Mouse (Mus musculus) ovary, postnatal 36 days (tissue): Measurements from ENCODE around the gene Adamts2.

Source experiments
- DNase-seq: peaks from one replicate; pipeline ENCODE4 v3.0.0; 2022; ENCODE audit warnings: low spot score, mixed read lengths

The Adamts2 gene

DNA sequence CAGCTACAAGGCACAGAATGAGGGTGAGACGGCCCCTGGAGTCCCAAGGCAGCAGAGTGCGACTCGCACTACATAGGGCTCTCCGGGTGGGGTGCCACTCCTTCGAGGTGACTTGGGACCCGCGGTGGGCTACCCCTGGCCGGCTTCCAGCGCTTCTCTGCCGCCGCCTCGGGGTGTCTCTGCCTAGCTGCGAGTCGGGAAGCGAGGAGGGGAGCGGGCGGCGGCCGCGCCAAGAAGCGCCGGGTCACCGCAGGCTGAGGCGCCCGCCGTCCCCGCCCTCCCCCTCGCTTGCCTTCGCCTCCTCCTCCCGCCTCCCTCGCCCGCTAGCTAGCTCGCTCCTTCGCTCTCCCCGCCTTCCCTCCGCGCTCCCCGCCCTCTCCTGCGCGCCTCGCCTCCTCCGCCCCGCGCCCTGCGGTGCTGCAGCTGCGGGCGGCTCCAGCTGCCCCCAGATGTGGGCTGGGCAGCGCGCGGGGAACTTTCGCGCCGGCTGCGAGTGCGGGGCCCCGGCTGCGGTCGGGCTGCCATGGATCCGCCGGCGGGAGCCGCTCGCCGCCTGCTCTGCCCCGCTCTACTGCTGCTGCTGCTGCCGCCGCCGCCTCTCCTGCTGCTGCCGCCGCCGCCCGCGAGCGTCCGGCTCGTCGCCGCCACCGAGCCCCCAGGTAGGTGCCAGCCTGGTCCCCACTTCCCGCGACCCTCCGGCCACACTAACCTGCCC, at the start of gene Adamts2:
TSS of gene Adamts2 (plus strand) at position 444 of the 715 bp plus-strand sequence.
- peak; percentile 89 for DNase-seq

DNA sequence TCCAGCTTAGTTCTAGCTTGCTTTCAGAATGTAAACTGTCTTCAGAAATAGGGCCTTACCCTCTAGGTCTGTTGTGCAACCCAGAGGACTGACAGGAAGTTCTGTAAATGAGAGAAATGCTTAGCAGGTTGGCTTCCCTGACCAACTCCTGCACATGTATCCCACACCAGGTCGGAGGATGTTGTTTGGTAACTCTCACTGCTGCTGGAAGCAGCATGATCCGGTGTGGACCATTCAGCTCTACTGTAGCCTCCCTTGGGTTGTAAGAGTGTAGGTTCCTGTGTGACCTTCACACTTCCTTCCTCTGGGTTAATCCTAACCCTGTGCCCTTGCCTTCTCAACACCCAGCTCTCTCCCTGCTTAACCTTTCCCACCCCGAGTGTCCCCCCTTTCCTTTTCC, 44.8 kb upstream of the Adamts2 start:
- DNase-seq = no peak

DNA sequence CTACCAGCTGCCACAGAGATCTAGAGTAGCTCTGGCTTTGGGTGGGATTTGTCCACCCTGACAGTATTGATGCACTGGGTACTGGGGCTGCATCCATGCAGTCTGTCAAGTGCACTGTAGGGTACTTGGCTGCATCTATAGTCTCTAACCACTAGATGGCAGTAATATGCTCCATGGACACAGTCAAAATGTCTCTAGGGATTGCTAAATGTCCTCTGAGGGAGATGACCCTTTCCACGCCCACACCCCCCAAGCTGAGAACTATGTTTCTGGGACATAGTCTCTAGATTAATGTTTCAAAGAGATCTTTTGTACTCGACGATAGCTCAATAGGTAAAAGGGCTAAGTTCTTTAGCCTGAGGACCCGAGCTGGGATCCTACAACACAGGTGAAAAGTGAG, 42.8 kb upstream of the Adamts2 start:
- DNase-seq = no peak

DNA sequence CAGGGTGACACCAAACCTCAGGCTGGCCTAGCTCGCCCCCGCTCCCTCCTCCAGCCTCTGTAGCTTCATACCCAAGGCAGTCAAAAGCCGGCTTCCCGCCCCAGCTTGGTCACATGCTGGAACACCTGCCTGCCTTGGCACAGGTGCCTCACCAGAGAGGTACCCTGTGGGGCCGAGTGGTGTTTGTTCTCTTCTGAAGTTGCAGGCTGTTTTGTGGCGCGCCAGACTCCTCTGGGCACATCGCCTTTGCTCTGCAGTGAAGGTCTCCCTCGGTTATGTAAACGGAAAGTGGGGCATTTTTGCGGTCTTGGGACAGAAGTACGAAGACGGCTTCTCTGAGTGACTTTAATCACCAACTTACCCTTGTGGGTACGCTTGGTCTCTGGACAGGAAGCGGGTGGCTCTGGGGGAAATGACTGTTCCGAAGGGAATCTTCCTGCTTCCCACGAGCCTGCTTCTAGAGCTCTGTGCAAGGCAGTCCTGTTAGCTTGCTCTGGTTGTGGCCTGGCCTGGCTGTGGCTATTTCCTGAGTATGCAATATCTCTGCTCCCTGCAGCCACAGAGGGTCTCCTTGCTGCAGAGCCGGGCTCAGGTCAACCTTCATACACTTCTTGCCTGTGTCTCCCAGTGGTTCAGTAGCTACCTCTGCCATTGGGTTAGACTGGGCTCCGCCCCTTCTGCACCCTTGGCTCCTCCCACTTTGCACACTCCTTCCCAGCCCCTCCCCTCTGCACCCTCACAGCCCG, 36.2 kb upstream of the Adamts2 start:
- no peak for DNase-seq

GRCm38 (mm10) chr11:50571448-50571847, 30.4 kb upstream of the Adamts2 start:
- DNase-seq = no peak

DNA sequence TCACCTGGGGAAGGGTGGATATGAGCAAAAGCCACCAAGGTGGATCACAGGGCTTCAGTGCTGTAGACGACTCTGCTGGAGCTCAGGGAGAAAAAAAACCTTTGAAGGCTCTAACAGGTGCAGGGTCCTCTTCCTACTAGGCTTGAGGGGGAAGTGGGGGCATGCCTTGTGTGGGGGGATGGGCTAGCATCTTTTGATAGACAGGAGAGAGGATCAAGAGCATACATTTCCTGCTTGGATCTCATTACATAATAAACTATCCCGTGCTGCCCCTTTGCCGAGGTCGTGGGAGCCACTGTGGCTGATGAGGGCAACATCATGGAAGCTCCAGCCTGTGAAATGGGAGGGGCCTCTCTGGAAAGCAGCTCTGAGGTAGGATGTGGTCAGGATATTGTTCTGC, 25.4 kb upstream of the Adamts2 start:
- DNase-seq = no peak

- peak; percentile 60 for DNase-seq
Measured at GRCm38 (mm10) chr11:50587026-50587425, 14.9 kb upstream of the Adamts2 start.

- DNase-seq = peak; percentile 46
Measured at GRCm38 (mm10) chr11:50587787-50588186, 14.1 kb upstream of the Adamts2 start.

GRCm38 (mm10) chr11:50589060-50589459, 12.8 kb upstream of the Adamts2 start:
- peak; percentile 49 for DNase-seq

- no peak for DNase-seq
Measured at GRCm38 (mm10) chr11:50591053-50591452, 10.8 kb upstream of the Adamts2 start.

GRCm38 (mm10) chr11:50592892-50593553, 8.9 kb upstream of the Adamts2 start:
- DNase-seq = no peak

GRCm38 (mm10) chr11:50596571-50596970, 5.3 kb upstream of the Adamts2 start:
- DNase-seq = no peak

- no peak for DNase-seq
Measured at GRCm38 (mm10) chr11:50599156-50599555, 2.7 kb upstream of the Adamts2 start.

GRCm38 (mm10) chr11:50602356-50603081, 635 bp downstream of the Adamts2 start:
- peak; percentile 69 for DNase-seq

DNA sequence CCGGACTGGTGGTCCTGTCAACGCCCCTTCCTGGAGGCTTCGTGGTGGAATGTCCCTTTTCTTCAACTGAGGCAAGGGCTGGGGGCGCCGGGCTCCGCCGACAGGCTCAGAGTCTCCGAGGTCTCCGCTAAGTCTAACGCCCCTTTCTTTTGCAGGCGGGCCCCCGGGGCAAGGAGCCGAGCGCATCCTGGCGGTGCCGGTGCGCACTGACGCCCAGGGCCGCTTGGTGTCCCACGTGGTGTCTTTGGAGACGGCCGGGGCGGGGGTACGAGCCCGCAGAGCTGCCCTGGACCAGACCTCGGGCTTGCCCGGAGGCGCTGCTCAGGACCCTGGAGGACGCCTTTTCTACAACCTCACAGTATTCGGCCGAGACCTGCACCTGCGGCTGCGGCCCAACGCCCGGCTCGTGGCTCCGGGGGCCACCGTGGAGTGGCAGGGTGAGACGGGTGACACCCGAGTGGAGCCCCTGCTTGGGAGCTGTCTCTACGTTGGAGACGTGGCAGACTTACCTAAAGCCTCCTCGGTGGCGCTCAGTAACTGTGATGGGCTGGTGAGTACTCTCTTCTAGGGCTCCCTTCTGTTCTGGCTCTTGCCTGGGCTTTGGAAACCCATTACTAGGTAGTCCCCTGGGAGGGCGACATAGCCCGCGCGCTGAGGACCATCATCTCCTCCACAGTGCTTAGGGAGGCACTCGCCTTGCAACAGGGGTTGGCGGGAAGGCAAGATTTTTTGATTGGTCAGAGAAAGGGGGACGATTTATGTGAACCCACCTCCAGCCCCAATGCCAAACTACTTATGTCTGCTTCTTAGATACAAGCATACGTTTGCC, 1.4 kb downstream of the Adamts2 start:
- peak; percentile 80 for DNase-seq

DNA sequence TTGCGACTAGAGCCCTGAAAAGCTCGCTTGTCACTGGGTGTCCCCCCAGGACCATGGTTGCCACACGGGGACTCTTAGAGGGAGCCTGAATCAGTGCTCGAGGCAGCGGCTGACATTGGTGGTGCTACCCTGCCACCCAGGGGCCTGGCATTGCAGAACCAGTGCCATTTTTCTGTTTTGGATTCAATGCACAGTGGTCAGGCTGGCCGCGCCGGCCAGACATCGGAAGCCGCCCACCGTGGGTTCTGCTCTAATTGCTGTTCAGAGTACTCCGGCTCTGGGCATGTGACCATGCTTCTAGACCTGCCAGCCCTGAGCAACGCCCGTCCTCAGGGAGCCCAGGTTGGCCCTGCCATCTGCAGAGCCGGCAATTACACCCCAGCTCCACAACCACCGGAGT, 2.5 kb downstream of the Adamts2 start:
- no peak for DNase-seq

GRCm38 (mm10) chr11:50611181-50611580, 9.3 kb downstream of the Adamts2 start:
- no peak for DNase-seq

- no peak for DNase-seq
Measured at GRCm38 (mm10) chr11:50617015-50617543, 15.2 kb downstream of the Adamts2 start.

GRCm38 (mm10) chr11:50620926-50621325, 19.0 kb downstream of the Adamts2 start:
- no peak for DNase-seq

DNA sequence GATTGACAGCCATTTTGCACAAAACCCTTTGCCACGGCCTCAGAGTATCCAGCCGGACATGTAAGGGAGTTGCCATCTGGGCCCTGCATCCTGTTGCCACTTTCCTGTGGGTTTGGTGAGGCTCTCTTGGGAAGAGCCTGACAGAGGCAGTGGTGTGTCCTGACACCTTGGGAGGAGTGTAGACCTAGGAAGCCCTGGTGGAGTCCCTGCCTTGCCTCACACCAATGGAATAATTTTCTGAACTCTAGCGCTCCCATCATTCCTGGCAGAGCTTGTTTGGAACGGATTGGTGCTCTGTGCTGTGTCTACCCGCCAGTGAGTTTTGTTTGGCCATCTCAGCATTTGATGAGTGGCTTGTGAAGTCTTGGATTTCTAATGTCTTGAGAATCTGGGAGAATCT, 19.5 kb downstream of the Adamts2 start:
- DNase-seq = no peak

- DNase-seq = peak; percentile 58
Measured at GRCm38 (mm10) chr11:50622238-50622726, 20.4 kb downstream of the Adamts2 start.
